Mouse (Mus musculus) kidney, adult 2 months (tissue): Measurements from ENCODE around the gene Pgf. TPM values are rescaled to one million over a fixed set of nuclear protein-coding genes. Genes with fewer than 3 reads are reported as not detected.

Experiments used
- DNase-seq: peaks from one replicate; pipeline ENCODE4 v3.0.0; 2021
- H3K27ac ChIP-seq: fragments of 200-500 bp; 2 replicates; pipeline ENCODE4 v1.5.1; 2012; ENCODE audit warnings: low read depth, low read length, control low read depth, inconsistent platforms; ENCODE audit not compliant: insufficient read depth
- H3K27me3 ChIP-seq: fragments of 200-500 bp; replicated peaks from 2 replicates; pipeline ENCODE4 v1.6.1; 2012; ENCODE audit warnings: mild to moderate bottlenecking, moderate library complexity, low read length, inconsistent platforms; ENCODE audit not compliant: control insufficient read depth, insufficient read depth
- H3K36me3 ChIP-seq: fragments of 200-500 bp; 2 replicates; pipeline ENCODE4 v1.6.1; 2012; ENCODE audit warnings: mild to moderate bottlenecking, moderate library complexity, low read length, inconsistent platforms; ENCODE audit not compliant: control insufficient read depth, insufficient read depth
- H3K4me1 ChIP-seq: fragments of 200-500 bp; 2 replicates; pipeline ENCODE4 v1.6.1; 2011; ENCODE audit warnings: low read length; ENCODE audit not compliant: control insufficient read depth, insufficient read depth
- H3K4me3 ChIP-seq: fragments of 200-500 bp; 2 replicates; pipeline ENCODE4 v1.5.1; 2011; ENCODE audit warnings: mild to moderate bottlenecking, low read depth, low read length, control low read depth; ENCODE audit not compliant: insufficient read depth
- CTCF ChIP-seq: fragments of 200-500 bp; conservative IDR thresholded peaks from 2 replicates; pipeline ENCODE4 v1.5.1; 2011; ENCODE audit warnings: low read depth, mild to moderate bottlenecking, control low read depth, low read length, moderate library complexity, mixed read lengths; ENCODE audit not compliant: insufficient read depth, insufficient read length
- POLR2A ChIP-seq: fragments of 200-500 bp; IDR thresholded peaks from one replicate; pipeline ENCODE4 v1.6.1; 2011; ENCODE audit warnings: low read depth, low read length, control low read depth
- WGBS: fragments of 180-500 bp; shearing (Covaris S2); methylation state at CpG from one replicate; pipeline ENCODE4 v1.1.7; 2018; 5-methylcytosine and 5-hydroxymethylcytosine counted together
- polyA plus RNA-seq: library from polyadenylated mRNA; depleted of rRNA; stranded (reverse); fragments of >200 nt; gene quantifications from 2 replicates; pipeline ENCODE4 v1.2.3, GENCODE M21; 2012; rRNA removed

Pgf gene
- polyA plus RNA-seq, 1 experiment = 1.2 TPM

DNA sequence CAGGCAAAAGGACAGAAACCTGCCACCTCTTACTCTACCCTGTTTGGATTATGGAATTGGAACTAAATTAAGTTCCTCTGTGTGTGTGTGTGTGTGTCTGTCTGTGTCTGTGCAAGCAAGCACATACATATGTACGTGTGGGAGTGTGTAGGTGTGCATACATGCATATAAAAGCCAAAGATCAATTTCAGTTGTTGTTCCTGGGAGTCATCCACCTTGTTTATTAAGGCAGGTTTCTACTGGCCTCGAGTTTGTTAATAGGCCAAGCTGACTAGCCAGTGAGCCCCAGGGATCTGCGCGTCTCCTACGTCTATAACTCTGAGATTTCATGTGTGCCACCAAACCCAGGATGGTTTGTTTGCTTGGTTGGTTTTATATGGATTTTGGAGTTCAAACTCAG lies 52.8 kb downstream of the Pgf start:
- Histone ChIP-seq H3K4me1 (no peaks in the 10 kb centered on the region; the same call in 1 of the 2 replicates), H3K27me3 (no peaks in the 10 kb centered on the region), H3K27ac (no peak overlapping the region), H3K36me3 (peaks cover 24% of the 10 kb centered on the region), H3K4me3 (no peak overlapping the region)
- TF ChIP-seq CTCF (no peak), POLR2A (no peak)
- no peak for DNase-seq
- WGBS = 84% methylated on average over 5 of the region's 5 CpGs

DNA sequence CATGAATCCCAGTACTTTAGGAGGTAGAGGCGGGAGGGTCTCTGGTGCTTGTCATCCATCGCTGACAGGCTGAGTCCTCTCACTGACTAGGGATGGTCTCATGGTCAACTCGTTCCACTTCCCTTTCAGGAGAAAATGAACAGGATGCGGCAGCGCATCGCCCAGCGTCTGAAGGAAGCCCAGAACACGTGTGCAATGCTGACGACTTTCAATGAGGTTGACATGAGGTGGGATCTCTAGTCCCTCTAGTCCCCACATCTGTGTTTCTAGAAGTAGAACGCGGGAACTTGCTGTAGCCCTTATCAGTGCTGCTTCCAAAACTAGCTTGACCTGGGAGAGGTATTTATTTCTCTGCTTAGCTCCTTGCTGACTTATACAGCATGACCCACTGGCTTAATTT lies 53.9 kb downstream of the Pgf start:
- no peaks in the 10 kb centered on the region; the same call in 1 of the 2 replicates for H3K4me1 ChIP-seq
- 88% methylated on average over 11 of the region's 11 CpGs for WGBS
- TF ChIP-seq POLR2A = no peak
- TF ChIP-seq CTCF = no peak
- H3K27ac ChIP-seq = no peak overlapping the region
- no peak for DNase-seq
- H3K36me3 ChIP-seq = peaks cover 20% of the 10 kb centered on the region
- H3K4me3 ChIP-seq = no peak overlapping the region
- no peaks in the 10 kb centered on the region for H3K27me3 ChIP-seq

DNA sequence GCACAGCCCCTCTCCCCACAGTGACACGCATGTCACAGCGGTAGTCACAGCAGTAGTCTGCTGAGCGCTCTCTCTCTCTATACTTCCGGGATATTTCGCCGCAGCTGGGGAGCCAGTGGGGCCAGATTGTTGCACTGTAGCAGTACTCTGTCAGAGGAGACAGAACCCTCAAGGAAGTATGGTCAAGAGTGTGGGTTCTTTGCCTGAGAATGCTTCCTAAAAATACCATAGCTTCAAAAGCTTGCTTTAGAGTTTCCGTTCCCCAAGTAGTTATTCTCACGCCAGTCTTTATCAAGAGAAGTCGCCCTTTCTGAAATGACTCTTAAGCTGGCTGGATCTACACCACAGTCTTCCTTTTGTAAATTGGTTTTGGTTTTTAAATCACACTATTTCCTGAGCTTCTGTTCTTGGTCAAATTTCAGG lies 54.5 kb downstream of the Pgf start:
- H3K27ac ChIP-seq = no peak overlapping the region
- no peaks in the 10 kb centered on the region for H3K27me3 ChIP-seq
- peaks cover 22% of the 10 kb centered on the region for H3K36me3 ChIP-seq
- WGBS = 91% methylated on average over 9 of the region's 9 CpGs
- no peaks in the 10 kb centered on the region; the same call in 1 of the 2 replicates for H3K4me1 ChIP-seq
- TF ChIP-seq CTCF (no peak), POLR2A (no peak)
- DNase-seq = no peak
- no peak overlapping the region for H3K4me3 ChIP-seq

DNA sequence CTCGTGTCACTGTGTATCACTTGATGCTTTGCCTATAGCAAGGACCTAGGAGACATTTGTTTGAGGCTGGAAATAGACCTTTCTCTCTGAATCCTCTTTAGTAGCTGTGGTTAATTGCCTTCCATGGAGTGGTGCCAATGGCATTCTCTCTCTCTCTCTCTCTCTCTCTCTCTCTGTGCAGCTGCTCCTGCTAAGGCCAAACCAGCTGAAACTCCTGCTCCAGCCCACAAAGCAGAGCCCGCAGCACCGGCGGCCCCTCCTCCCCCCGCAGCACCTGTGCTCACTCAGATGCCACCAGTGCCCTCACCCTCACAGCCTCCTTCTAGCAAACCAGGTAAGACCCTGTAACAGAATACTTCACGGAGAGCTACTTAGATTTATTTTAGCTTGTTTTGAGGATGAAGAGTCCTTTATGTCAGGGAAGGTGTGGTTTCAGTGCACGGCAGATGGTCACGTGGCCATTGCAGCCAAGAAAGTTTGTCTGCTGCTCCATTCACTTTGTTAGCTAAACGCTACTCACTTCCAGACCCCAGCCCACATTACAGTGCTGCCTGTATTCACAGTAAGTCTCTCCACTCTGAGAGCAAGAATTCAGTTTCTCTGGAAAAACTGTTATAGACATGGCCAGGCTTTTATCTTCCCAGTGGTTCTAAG lies 55.7 kb downstream of the Pgf start:
- Histone ChIP-seq H3K4me3 (no peak overlapping the region), H3K27ac (no peak overlapping the region), H3K4me1 (no peaks in the 10 kb centered on the region), H3K27me3 (no peaks in the 10 kb centered on the region), H3K36me3 (peaks cover 22% of the 10 kb centered on the region)
- WGBS = 79% methylated on average over 9 of the region's 9 CpGs
- DNase-seq = no peak
- TF ChIP-seq CTCF (no peak), POLR2A (no peak)

Other genes with a start within 250 kb of the Pgf start
- 41.2 and 52.0 TPM in 2 replicates for gene Fcf1, start 206.9 kb downstream of the Pgf start, polyA plus RNA-seq
- gene Arel1, start 206.9 kb downstream of the Pgf start, polyA plus RNA-seq = 20.7 and 23.3 TPM in 2 replicates
- gene Ylpm1, start 181.5 kb downstream of the Pgf start, polyA plus RNA-seq = 10.0 and 12.4 TPM in 2 replicates
- gene Prox2, start 67.0 kb downstream of the Pgf start, polyA plus RNA-seq = 2.0 and 2.4 TPM in 2 replicates
- gene Dlst, start 67.0 kb downstream of the Pgf start, polyA plus RNA-seq = 294 and 312 TPM in 2 replicates
- gene Rps6kl1, start 26.5 kb downstream of the Pgf start, polyA plus RNA-seq = 0.89 and 0.98 TPM in 2 replicates
- gene Eif2b2, start 41.7 kb upstream of the Pgf start, polyA plus RNA-seq = 101 and 112 TPM in 2 replicates
- gene Mlh3, start 92.8 kb upstream of the Pgf start, polyA plus RNA-seq = 8.1 and 9.6 TPM in 2 replicates
- 9.6 and 19.1 TPM in 2 replicates for gene Acyp1, start 110.6 kb upstream of the Pgf start, polyA plus RNA-seq
- 2.8 and 3.2 TPM in 2 replicates for gene Zc2hc1c, start 110.8 kb upstream of the Pgf start, polyA plus RNA-seq
- gene Nek9, start 161.6 kb upstream of the Pgf start, polyA plus RNA-seq = 24.9 and 27.8 TPM in 2 replicates
- gene Tmed10, start 197.1 kb upstream of the Pgf start, polyA plus RNA-seq = 144 and 190 TPM in 2 replicates